Mouse (Mus musculus) CH12.LX (cell line): Measurements from ENCODE around the gene Zfp541.

Source experiments
- CHD1 ChIP-seq: IDR thresholded peaks from 2 replicates; pipeline ENCODE4 v1.6.1; 2012; ENCODE audit warnings: low read depth, low read length, improper control_type of control experiment, inconsistent platforms
- CHD2 ChIP-seq: IDR thresholded peaks from 2 replicates; pipeline ENCODE4 v1.6.1; 2011; ENCODE audit warnings: low read length, improper control_type of control experiment
- CTCF ChIP-seq, 2 experiments: IDR thresholded peaks in 1 of 2; conservative IDR thresholded peaks in 1 of 2; 2 replicates each; pipeline ENCODE4 v1.5.1; 2011 to 2012; ENCODE audit warnings: low read depth in 2 of 2, low read length in 2 of 2, improper control_type of control experiment in 1 of 2, inconsistent platforms in 1 of 2, mild to moderate bottlenecking in 1 of 2, moderate library complexity in 1 of 2
- E2F4 ChIP-seq: IDR thresholded peaks from 2 replicates; pipeline ENCODE4 v1.6.1; 2011; ENCODE audit warnings: low read depth, low read length, improper control_type of control experiment; ENCODE audit not compliant: insufficient replicate concordance
- MAFK ChIP-seq: IDR thresholded peaks from 2 replicates; pipeline ENCODE4 v1.6.1; 2011; ENCODE audit warnings: low read length, improper control_type of control experiment; ENCODE audit not compliant: insufficient replicate concordance
- MAX ChIP-seq: IDR thresholded peaks from 2 replicates; pipeline ENCODE4 v1.6.1; 2011; ENCODE audit warnings: low read length, improper control_type of control experiment
- NELFE ChIP-seq: IDR thresholded peaks from 2 replicates; pipeline ENCODE4 v1.6.1; 2011; ENCODE audit warnings: low read depth, low read length, improper control_type of control experiment
- NRF1 ChIP-seq: IDR thresholded peaks from 2 replicates; pipeline ENCODE4 v1.6.1; 2014; ENCODE audit warnings: low read depth, mild to moderate bottlenecking, inconsistent platforms, low read length, improper control_type of control experiment, moderate library complexity
- POLR2A ChIP-seq: IDR thresholded peaks from 2 replicates; pipeline ENCODE4 v1.6.1; 2011; ENCODE audit warnings: low read depth, mild to moderate bottlenecking, improper control_type of control experiment, low read length
- RAD21 ChIP-seq: IDR thresholded peaks from 2 replicates; pipeline ENCODE4 v1.6.1; 2011; ENCODE audit warnings: low read depth, mild to moderate bottlenecking, low read length, improper control_type of control experiment, moderate library complexity
- TBP ChIP-seq: conservative IDR thresholded peaks from 2 replicates; pipeline ENCODE4 v1.6.1; 2011; ENCODE audit warnings: low read depth, low read length, improper control_type of control experiment
- TCF12 ChIP-seq: IDR thresholded peaks from 2 replicates; pipeline ENCODE4 v1.6.1; 2014; ENCODE audit warnings: low read depth, mild to moderate bottlenecking, inconsistent platforms, low read length, improper control_type of control experiment
- USF2 ChIP-seq: conservative IDR thresholded peaks from 2 replicates; pipeline ENCODE4 v1.6.1; 2011; ENCODE audit warnings: low read depth, low read length, improper control_type of control experiment
- ZKSCAN1 ChIP-seq: IDR thresholded peaks from 2 replicates; pipeline ENCODE4 v1.6.1; 2012; ENCODE audit warnings: low read depth, inconsistent platforms, low read length, improper control_type of control experiment, borderline replicate concordance

DNA sequence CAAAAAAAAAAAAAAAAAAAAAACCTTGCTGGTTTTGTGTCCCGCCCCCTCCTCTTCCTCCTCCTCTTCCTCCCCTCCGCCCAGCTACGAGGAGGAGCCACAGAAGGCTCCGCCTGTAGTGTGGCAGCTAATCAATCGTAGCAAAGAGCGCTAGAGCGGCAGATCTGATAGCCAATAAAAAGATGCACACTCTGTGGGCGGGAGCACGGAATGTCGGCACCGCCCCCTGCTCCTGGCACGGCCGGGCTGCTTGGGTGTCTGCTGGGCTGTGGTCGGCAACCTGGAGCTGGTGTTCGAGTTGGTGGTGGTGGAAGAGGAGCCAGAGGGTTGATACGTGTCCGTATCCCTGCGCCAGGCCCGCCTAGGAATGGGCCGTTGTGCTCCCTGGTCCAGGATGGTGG lies 13.4 kb upstream of the Zfp541 start:
- TF ChIP-seq POLR2A (peak; percentile 64), NELFE (no peak; the same call in 1 of the 2 replicates), CHD1 (no peak), USF2 (no peak), CHD2 (peak; percentile 74; the same call in 1 of the 2 replicates), TCF12 (peak; percentile 22; the same call in 1 of the 2 replicates), CTCF (conservative IDR thresholded peaks at IDR 0.05 in 1 of 2, IDR thresholded peaks at IDR 0.05 in 1 of 2; ENCODE audit: low read depth in 2 of 2, low read length in 2 of 2) (no peak), MAX (no peak), RAD21 (no peak), TBP (0 out of 2 replicates have a peak, but pooled peaks have one; percentile 32), E2F4 (no peak), MAFK (no peak), NRF1 (no peak; the same call in 1 of the 2 replicates), ZKSCAN1 (no peak)
